Mouse (Mus musculus): Measurements from ENCODE around the gene Aph1b. TPM values are rescaled to one million over a fixed set of nuclear protein-coding genes. Genes with fewer than 3 reads are reported as not detected.
"Not testable (repeated sequence)": the region's sequence is repeated elsewhere in the genome, so short reads cannot be mapped to it uniquely, and the experiment has no call there.

The Aph1b gene
- polyA plus RNA-seq, 1 experiment = 12.3 TPM

DNA sequence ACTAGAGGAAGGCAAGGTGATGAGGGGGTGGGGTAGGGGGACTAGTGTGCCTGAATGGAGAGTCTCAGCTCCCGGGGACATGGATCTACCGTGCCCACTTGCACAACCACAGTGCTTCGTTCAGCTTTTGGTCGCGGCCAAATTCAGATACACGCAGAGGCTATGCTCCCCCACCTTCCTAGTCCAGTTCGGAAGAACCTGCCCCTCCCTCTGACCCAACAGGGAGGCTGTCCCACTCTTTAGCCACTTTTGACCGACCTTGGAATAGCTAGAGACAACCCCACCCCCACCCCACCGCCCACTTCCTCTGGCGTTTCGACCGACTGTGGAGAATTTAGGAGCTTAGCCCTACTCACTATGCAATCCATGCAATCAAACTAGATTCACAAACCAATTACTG, 6.7 kb upstream of the Aph1b start:
- TF ChIP-seq POLR2A (IDR thresholded peaks at IDR 0.05; ENCODE audit: extremely low read depth, insufficient read depth, low read length) (no peak), CTCF (IDR thresholded peaks at IDR 0.05; ENCODE audit: extremely low read depth, insufficient read depth, low read length) (no peak)
- Histone ChIP-seq H3K4me1 (ENCODE audit: control insufficient read depth, insufficient read depth, low read length) (no peaks in the 10 kb centered on the region), H3K4me3 (ENCODE audit: insufficient read depth, low read length) (no peak overlapping the region), H3K27ac (ENCODE audit: insufficient read depth, low read length) (no peak overlapping the region)

DNA sequence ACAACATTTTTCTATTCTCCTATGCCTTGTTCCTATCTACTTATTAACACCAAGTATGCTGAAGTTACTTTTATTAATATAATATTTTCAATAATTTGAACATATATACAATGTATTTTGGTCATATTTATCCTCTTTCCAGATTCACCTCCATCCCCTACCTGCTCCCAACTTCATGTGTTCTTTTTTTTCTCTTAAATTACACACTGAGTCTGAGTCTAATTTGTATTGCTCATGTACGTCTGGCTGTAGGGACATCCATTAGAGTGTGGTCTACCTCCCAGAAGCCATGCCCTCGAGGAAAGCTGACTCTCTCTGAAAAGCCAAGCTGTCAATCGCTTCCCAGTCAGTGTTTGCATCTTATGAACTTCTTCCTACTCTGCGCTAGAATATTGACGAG, 1.4 kb upstream of the Aph1b start, which contains the start of gene Gm10647:
Gm10647 (plus strand) TSS at position 301 of the 400 bp plus-strand sequence.
- no peaks in the 10 kb centered on the region for H3K4me1 ChIP-seq (ENCODE audit: control insufficient read depth, insufficient read depth, low read length)
- H3K27ac ChIP-seq (ENCODE audit: insufficient read depth, low read length) = no peak within 1 kb of the TSS
- TF ChIP-seq POLR2A (IDR thresholded peaks at IDR 0.05; ENCODE audit: extremely low read depth, insufficient read depth, low read length) (no peak), CTCF (IDR thresholded peaks at IDR 0.05; ENCODE audit: extremely low read depth, insufficient read depth, low read length) (no peak)
- peak within 1 kb of the TSS; percentile 44 for H3K4me3 ChIP-seq (ENCODE audit: insufficient read depth, low read length)

DNA sequence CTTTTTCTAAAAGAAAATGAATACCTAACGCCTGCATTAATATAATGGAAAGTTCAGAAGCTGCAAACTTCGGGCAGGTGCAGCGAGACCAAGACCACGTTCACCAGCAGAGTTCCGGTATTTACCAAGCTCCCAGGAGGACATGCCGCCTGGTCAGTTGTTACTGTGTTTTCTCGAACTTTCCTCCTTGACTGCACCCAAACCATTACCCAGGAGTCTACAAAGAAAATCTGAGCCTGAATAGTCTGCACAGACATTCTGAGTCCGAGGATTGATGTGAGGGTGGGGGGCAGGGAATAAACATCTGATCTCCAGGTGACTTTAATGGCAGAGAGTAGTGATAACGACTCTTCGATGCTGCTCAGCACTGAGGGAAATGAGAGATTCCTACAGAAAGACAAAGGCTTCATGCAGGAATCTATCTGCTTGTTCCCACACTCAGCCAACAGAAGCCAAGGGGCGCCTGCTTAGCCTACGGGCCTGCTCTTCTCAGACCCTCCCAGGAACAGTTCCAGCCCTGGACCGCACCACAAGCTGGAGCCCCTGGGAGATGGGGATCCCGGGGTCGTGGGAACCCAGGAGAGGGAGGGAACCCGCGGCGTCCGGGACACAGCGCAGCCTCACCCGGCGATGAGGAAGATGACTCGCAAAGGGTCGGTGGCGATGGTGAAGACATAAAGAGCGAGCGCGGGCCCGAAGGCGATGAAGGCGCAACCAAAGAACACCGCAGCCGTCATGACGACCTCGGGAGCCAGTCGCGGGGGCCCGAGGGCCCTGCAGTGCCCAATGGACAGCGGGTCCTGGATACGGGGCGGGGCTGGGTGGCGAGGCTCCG, 444 bp downstream of the Aph1b start:
- no peak for TF ChIP-seq CTCF (IDR thresholded peaks at IDR 0.05; ENCODE audit: extremely low read depth, insufficient read depth, low read length)
- no peak for TF ChIP-seq POLR2A (IDR thresholded peaks at IDR 0.05; ENCODE audit: extremely low read depth, insufficient read depth, low read length)
- no peaks in the 10 kb centered on the region for H3K4me1 ChIP-seq (ENCODE audit: control insufficient read depth, insufficient read depth, low read length)
- H3K27ac ChIP-seq (ENCODE audit: insufficient read depth, low read length) = peak overlapping the region; percentile 67
- peak overlapping the region; percentile 44 for H3K4me3 ChIP-seq (ENCODE audit: insufficient read depth, low read length)

DNA sequence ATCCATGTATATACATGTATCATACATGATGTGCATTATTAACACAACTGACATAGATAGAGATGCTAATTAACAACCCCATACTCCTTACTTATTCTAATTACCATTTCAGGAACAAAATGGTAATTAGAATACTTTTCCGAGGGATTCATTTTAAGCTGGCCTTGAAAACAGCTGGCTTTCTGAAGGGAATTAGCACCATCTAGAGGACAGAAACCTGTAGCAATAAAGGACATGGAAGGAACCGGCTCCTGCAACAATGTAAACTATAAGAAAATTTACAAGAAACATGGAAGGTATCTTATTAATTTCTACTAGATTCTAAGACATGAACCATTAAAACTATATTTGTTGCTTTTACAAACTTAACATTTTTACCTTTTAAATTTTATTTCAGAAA, 7.5 kb downstream of the Aph1b start:
- Histone ChIP-seq H3K4me1 (ENCODE audit: control insufficient read depth, insufficient read depth, low read length) (no peaks in the 10 kb centered on the region), H3K27ac (ENCODE audit: insufficient read depth, low read length) (no peak overlapping the region), H3K4me3 (ENCODE audit: insufficient read depth, low read length) (no peak overlapping the region)
- peak; percentile 40; the same call in 1 of the 2 replicates for TF ChIP-seq CTCF (IDR thresholded peaks at IDR 0.05; ENCODE audit: extremely low read depth, insufficient read depth, low read length)
- no peak for TF ChIP-seq POLR2A (IDR thresholded peaks at IDR 0.05; ENCODE audit: extremely low read depth, insufficient read depth, low read length)

DNA sequence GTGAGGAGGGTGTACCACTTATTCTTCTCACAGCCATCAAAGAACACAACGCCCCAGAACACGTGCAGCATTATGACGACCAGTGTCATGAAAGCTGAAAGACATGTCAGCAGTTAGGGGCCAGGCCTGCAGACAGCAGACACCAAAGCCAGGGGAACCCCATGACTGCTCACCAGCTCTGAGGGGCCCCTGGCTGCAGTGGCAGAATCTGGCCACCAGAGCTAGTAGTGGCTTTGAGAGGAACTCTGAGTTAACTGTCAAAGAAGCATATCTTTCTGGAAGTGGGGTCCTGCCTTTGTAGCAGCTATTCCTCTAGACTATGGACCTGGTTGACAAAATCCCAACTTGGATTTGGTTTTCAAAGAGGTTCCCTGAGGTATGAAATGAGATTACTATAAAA, 10.7 kb downstream of the Aph1b start:
- not testable (repeated sequence) for H3K4me3 ChIP-seq (ENCODE audit: insufficient read depth, low read length); H3K27ac ChIP-seq (ENCODE audit: insufficient read depth, low read length)

DNA sequence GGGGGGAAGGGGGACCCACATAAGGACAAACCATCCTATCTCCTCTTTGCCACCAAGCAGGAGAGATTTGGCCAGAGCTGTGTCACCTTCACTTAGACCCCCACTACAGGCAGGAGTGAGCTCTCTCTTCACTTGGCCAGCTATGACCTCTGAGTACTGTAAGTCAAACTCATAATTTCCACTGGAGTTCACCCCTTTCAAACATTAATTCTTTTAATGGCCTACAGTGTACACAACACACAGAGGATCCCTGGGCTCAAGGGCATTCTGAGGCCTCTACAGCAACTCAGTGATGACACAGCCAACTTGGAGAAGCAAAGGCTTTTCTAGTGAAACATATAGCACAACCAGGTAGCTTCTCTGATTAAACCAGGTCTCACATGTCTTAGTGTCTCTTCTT, 24.6 kb downstream of the Aph1b start:
- no peak overlapping the region for H3K4me3 ChIP-seq (ENCODE audit: insufficient read depth, low read length)
- no peak overlapping the region for H3K27ac ChIP-seq (ENCODE audit: insufficient read depth, low read length)
- H3K4me1 ChIP-seq (ENCODE audit: control insufficient read depth, insufficient read depth, low read length) = no peaks in the 10 kb centered on the region
- no peak for TF ChIP-seq CTCF (IDR thresholded peaks at IDR 0.05; ENCODE audit: extremely low read depth, insufficient read depth, low read length)
- TF ChIP-seq POLR2A (IDR thresholded peaks at IDR 0.05; ENCODE audit: extremely low read depth, insufficient read depth, low read length) = no peak

More for the DNA sequence above, 10.7 kb downstream of the Aph1b start:
- H3K4me1 ChIP-seq (ENCODE audit: control insufficient read depth, insufficient read depth, low read length) = not testable (repeated sequence)

DNA sequence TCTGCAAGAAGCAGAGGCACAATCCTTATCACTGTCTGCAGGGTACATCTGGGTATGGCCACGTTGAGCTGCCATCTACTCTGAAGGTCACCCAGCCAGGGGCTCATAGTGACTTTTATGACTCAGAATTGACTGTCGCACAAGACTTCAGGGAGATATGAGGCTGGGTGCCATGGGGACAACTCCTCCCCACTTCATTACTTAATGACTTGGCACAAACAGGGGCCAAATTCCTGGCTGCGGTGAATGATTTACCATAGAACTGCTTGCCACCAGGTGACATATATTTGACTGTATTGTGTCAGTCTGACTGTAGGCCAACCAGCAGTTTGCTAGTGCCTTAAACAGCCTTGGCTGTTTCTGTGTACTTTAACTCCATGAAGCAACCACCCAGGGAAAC, 26.0 kb downstream of the Aph1b start:
- no peak overlapping the region for H3K27ac ChIP-seq (ENCODE audit: insufficient read depth, low read length)
- no peak overlapping the region for H3K4me3 ChIP-seq (ENCODE audit: insufficient read depth, low read length)
- H3K4me1 ChIP-seq (ENCODE audit: control insufficient read depth, insufficient read depth, low read length) = no peaks in the 10 kb centered on the region
- TF ChIP-seq CTCF (IDR thresholded peaks at IDR 0.05; ENCODE audit: extremely low read depth, insufficient read depth, low read length) (no peak), POLR2A (IDR thresholded peaks at IDR 0.05; ENCODE audit: extremely low read depth, insufficient read depth, low read length) (no peak)

DNA sequence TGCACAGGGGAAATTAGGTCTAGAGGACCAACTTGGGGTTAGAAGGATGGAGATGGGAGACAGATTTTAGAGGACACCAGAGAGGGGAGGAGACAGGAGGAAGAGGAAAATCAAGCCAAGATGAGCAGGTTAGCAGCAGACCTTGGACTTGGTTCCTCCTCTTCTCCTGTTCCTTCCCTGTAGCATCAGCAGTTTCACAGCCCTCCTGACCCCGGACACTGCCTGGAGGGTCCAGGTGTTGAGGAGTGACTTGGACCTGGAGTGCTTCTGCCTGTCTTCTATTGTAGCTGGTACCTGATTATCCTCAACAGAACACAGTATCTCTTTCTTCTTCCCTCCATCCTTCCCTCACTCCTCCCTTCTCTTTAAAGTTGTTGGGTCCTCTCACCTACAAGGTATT, 26.6 kb downstream of the Aph1b start:
- TF ChIP-seq POLR2A (IDR thresholded peaks at IDR 0.05; ENCODE audit: extremely low read depth, insufficient read depth, low read length) (no peak), CTCF (IDR thresholded peaks at IDR 0.05; ENCODE audit: extremely low read depth, insufficient read depth, low read length) (no peak)
- H3K4me1 ChIP-seq (ENCODE audit: control insufficient read depth, insufficient read depth, low read length) = no peaks in the 10 kb centered on the region

DNA sequence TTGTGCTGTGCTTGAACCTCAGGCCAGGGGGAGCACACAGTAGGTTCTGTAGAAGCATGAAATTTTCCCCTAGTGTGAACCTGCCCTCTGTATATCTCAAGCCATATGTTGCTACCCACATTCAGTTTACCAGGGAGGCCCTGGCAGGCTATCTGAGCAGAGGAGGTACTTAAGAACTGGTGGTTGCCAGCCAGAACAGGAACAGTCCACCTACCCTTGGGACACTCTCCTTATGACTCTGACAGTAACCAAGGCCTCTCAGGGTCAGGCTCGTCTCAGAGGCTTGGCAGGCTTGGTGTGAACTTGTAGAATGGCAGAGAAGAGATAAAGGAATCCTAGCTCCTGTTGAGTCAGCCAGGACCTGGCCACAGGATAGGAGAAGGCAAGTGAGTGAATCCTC, 34.3 kb downstream of the Aph1b start:
- TF ChIP-seq CTCF (IDR thresholded peaks at IDR 0.05; ENCODE audit: extremely low read depth, insufficient read depth, low read length) = no peak
- TF ChIP-seq POLR2A (IDR thresholded peaks at IDR 0.05; ENCODE audit: extremely low read depth, insufficient read depth, low read length) = no peak
- Histone ChIP-seq H3K4me1 (ENCODE audit: control insufficient read depth, insufficient read depth, low read length) (no peaks in the 10 kb centered on the region), H3K4me3 (ENCODE audit: insufficient read depth, low read length) (no peak overlapping the region), H3K27ac (ENCODE audit: insufficient read depth, low read length) (no peak overlapping the region)

More for the DNA sequence above, 26.6 kb downstream of the Aph1b start:
- Histone ChIP-seq H3K4me3 (ENCODE audit: insufficient read depth, low read length) (no peak overlapping the region), H3K27ac (ENCODE audit: insufficient read depth, low read length) (no peak overlapping the region)

DNA sequence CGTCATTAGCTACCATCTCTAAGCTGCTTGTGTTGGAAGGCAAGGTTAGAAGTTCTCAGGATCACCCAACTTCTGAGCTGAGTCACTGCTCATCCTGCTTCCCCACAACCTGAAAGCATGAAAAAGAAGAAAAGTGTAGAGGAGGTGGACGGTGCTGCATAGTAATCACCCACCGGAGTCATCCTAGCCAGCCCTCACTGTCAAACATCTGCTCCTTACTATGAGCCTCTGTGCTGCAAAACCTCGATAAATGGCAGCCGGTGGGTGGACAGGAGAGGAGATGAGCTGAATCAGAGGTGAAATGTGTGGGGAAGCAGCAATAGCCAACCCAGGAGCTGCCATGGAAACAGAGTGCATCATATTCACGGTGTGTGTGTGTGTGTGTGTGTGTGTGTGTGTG, 42.4 kb downstream of the Aph1b start:
- Histone ChIP-seq H3K27ac (ENCODE audit: insufficient read depth, low read length) (no peak overlapping the region), H3K4me1 (ENCODE audit: control insufficient read depth, insufficient read depth, low read length) (peaks cover 3% of the 10 kb centered on the region; the same call in 1 of the 2 replicates), H3K4me3 (ENCODE audit: insufficient read depth, low read length) (no peak overlapping the region)
- TF ChIP-seq POLR2A (IDR thresholded peaks at IDR 0.05; ENCODE audit: extremely low read depth, insufficient read depth, low read length) (no peak), CTCF (IDR thresholded peaks at IDR 0.05; ENCODE audit: extremely low read depth, insufficient read depth, low read length) (no peak)

Measured in cortical plate, adult 2 months (tissue).